Mouse (Mus musculus) layer of hippocampus, postnatal 14 days (tissue): ENCODE measurements at regions not wholly inside any gene's neighbourhood (a gene's known extent, or its start where the extent isn't known, plus 50 kb on each side); places are given as distances from the start of the nearest gene placed in this dataset.

Experiments
- DNase-seq, 2 experiments: peaks; one replicate each; pipeline ENCODE4 v3.0.0; 2021 to 2022; ENCODE audit warnings: low spot score in 2 of 2, mixed read lengths in 1 of 2

- DNase-seq, result no peak
Observed at GRCm38 (mm10) chr3:128230390-128230789, 334.3 kb upstream of the Fam241a start.

- no peak for DNase-seq
Observed at GRCm38 (mm10) chr3:128226930-128227585, 330.9 kb upstream of the Fam241a start.

GRCm38 (mm10) chr3:128226503-128226902, 330.4 kb upstream of the Fam241a start:
- no peak for DNase-seq

- no peak for DNase-seq
Observed at GRCm38 (mm10) chr3:128222344-128222743, 326.2 kb upstream of the Fam241a start.

GRCm38 (mm10) chr3:128221625-128222024, 325.5 kb upstream of the Fam241a start:
- no peak for DNase-seq

- no peak for DNase-seq
Observed at GRCm38 (mm10) chr3:128220776-128221550, 324.8 kb upstream of the Fam241a start.

- DNase-seq, result no peak
Observed at GRCm38 (mm10) chr3:128217765-128218415, 321.8 kb upstream of the Fam241a start.

- DNase-seq, result peak in 1 of 2 experiments; percentile 3
Observed at GRCm38 (mm10) chr3:128212256-128212655, 316.1 kb upstream of the Fam241a start.

- DNase-seq, result no peak
Observed at GRCm38 (mm10) chr3:128210591-128210990, 314.5 kb upstream of the Fam241a start.

- no peak for DNase-seq
Observed at GRCm38 (mm10) chr3:128206948-128207347, 310.8 kb upstream of the Fam241a start.

- DNase-seq, result no peak
Observed at GRCm38 (mm10) chr3:128206483-128206882, 310.4 kb upstream of the Fam241a start.

GRCm38 (mm10) chr3:128200574-128201235, 304.6 kb upstream of the Fam241a start:
- no peak for DNase-seq

- no peak for DNase-seq
Observed at GRCm38 (mm10) chr3:128199466-128199865, 303.3 kb upstream of the Fam241a start.

GRCm38 (mm10) chr3:128192046-128192800, 296.1 kb upstream of the Fam241a start:
- DNase-seq, result no peak

- no peak for DNase-seq
Observed at GRCm38 (mm10) chr3:128187330-128188044, 291.4 kb upstream of the Fam241a start.

- DNase-seq, result peak in 1 of 2 experiments; percentile 10
Observed at GRCm38 (mm10) chr3:128186278-128186677, 290.2 kb upstream of the Fam241a start.

GRCm38 (mm10) chr3:128181221-128181908, 285.2 kb upstream of the Fam241a start:
- no peak for DNase-seq

- DNase-seq, result peak in 1 of 2 experiments; percentile 2
Observed at GRCm38 (mm10) chr3:128149216-128149615, 253.1 kb upstream of the Fam241a start.

GRCm38 (mm10) chr3:128145329-128145728, 249.2 kb upstream of the Fam241a start:
- no peak for DNase-seq

GRCm38 (mm10) chr3:128127836-128128235, 231.7 kb upstream of the Fam241a start:
- DNase-seq, result no peak
